Mouse (Mus musculus): ENCODE results near the gene Slc25a13. TPM values are rescaled to one million over a fixed set of nuclear protein-coding genes. Genes with fewer than 3 reads are reported as not detected.

The Slc25a13 gene
- polyA plus RNA-seq, 1 experiment from 2014 or later = 55.4 TPM

GRCm38 (mm10) chr6:6077234-6077633, 139.7 kb downstream of the Slc25a13 start:
- WGBS = 64% methylated on average over 4 of the region's 4 CpGs
- H3K9ac ChIP-seq (ENCODE audit: low read depth, low read length) = no peak overlapping the region
- no peaks in the 10 kb centered on the region for H3K4me1 ChIP-seq (replicated peaks; ENCODE audit: control insufficient read depth, insufficient read depth, low read length)
- H3K4me2 ChIP-seq = no peak overlapping the region
- DNase-seq (ENCODE audit: low spot score) (no peak), ATAC-seq (replicated peaks; ENCODE audit: low FRiP score) (no peak)
- H3K9me3 ChIP-seq (ENCODE audit: control insufficient read depth, low read length) = no peaks in the 10 kb centered on the region
- H3K4me3 ChIP-seq (ENCODE audit: low read depth, low read length) = no peak overlapping the region
- no peaks in the 10 kb centered on the region for H3K27me3 ChIP-seq (replicated peaks; ENCODE audit: control insufficient read depth, insufficient read depth, low read length)
- no peaks in the 10 kb centered on the region; the same call in 1 of the 2 replicates for H3K36me3 ChIP-seq (ENCODE audit: control insufficient read depth, insufficient read depth, low read length)
- no peak overlapping the region for H3K27ac ChIP-seq (ENCODE audit: low read depth, low read length)

DNA sequence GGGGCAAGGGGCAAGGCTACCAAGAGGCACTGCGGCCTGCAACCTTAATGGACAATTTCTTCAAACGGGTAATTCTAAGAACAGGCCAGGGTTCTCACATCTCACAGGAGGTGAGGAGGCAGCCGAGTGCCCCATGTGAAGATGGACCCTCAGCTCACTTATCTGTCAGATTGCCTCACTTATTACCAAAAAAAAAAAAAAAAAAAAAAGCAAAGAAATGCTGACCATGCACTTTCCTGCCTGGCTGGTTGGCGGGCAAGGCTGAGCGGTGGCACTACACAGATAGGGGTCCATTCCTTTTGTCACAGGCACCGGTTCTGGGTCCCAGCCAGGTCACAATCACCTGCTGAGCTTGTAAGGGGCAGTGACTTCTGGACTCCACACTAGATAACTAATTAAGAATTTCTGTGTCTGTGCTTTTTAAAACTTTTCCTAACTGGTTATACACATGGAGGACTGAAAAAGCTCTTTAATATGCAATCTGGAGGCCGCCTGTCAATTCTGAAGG, 141.0 kb downstream of the Slc25a13 start:
- ATAC-seq (replicated peaks; ENCODE audit: low FRiP score) (no peak), DNase-seq (ENCODE audit: low spot score) (no peak)
- Histone ChIP-seq H3K27me3 (replicated peaks; ENCODE audit: control insufficient read depth, insufficient read depth, low read length) (no peaks in the 10 kb centered on the region), H3K36me3 (ENCODE audit: control insufficient read depth, insufficient read depth, low read length) (no peaks in the 10 kb centered on the region; the same call in 1 of the 2 replicates), H3K9me3 (ENCODE audit: control insufficient read depth, low read length) (no peaks in the 10 kb centered on the region), H3K27ac (ENCODE audit: low read depth, low read length) (no peak overlapping the region), H3K4me1 (replicated peaks; ENCODE audit: control insufficient read depth, insufficient read depth, low read length) (no peaks in the 10 kb centered on the region; the same call in 1 of the 2 replicates), H3K9ac (ENCODE audit: low read depth, low read length) (no peak overlapping the region), H3K4me2 (no peak overlapping the region), H3K4me3 (ENCODE audit: low read depth, low read length) (no peak overlapping the region)
- 89% methylated on average over 7 of the region's 7 CpGs for WGBS

DNA sequence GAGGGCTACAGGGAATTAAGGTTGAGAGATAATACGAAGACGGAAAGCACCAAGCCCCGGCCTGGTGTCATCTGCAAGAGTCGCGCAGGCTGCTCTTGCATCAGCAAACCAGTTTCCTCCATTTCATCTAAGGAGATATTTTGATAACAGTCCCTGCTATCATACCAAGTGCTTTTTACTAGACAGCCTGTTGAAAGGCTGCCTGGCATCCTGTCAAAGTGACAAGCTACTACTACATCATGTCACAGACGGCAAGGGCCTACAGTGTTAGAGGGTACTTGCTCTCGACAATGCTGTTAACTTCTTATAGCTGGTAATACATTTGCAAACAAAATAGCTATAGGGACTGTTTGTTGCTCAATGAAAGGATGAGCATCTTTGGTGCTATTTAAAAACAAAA, 145.9 kb downstream of the Slc25a13 start:
- no peaks in the 10 kb centered on the region for H3K9me3 ChIP-seq (ENCODE audit: control insufficient read depth, low read length)
- no peaks in the 10 kb centered on the region for H3K27me3 ChIP-seq (replicated peaks; ENCODE audit: control insufficient read depth, insufficient read depth, low read length)
- no peak overlapping the region for H3K4me3 ChIP-seq (ENCODE audit: low read depth, low read length)
- no peaks in the 10 kb centered on the region; the same call in 1 of the 2 replicates for H3K4me1 ChIP-seq (replicated peaks; ENCODE audit: control insufficient read depth, insufficient read depth, low read length)
- DNase-seq (ENCODE audit: low spot score) = no peak
- H3K9ac ChIP-seq (ENCODE audit: low read depth, low read length) = no peak overlapping the region
- H3K4me2 ChIP-seq = no peak overlapping the region
- WGBS = 74% methylated on average over 7 of the region's 7 CpGs
- no peaks in the 10 kb centered on the region; the same call in 1 of the 2 replicates for H3K36me3 ChIP-seq (ENCODE audit: control insufficient read depth, insufficient read depth, low read length)
- no peak for ATAC-seq (replicated peaks; ENCODE audit: low FRiP score)
- no peak overlapping the region for H3K27ac ChIP-seq (ENCODE audit: low read depth, low read length)

- no peaks in the 10 kb centered on the region for H3K9me3 ChIP-seq (ENCODE audit: control insufficient read depth, low read length)
- no peak for ATAC-seq (replicated peaks; ENCODE audit: low FRiP score)
- H3K4me2 ChIP-seq = no peak overlapping the region
- no peaks in the 10 kb centered on the region for H3K27me3 ChIP-seq (replicated peaks; ENCODE audit: control insufficient read depth, insufficient read depth, low read length)
- H3K27ac ChIP-seq (ENCODE audit: low read depth, low read length) = no peak overlapping the region
- no peaks in the 10 kb centered on the region; the same call in 1 of the 2 replicates for H3K4me1 ChIP-seq (replicated peaks; ENCODE audit: control insufficient read depth, insufficient read depth, low read length)
- no peak for DNase-seq (ENCODE audit: low spot score)
- H3K36me3 ChIP-seq (ENCODE audit: control insufficient read depth, insufficient read depth, low read length) = no peaks in the 10 kb centered on the region; the same call in 1 of the 2 replicates
- 41% methylated on average over 3 of the region's 3 CpGs for whole genome bisulfite sequencing
- no peak overlapping the region for H3K4me3 ChIP-seq (ENCODE audit: low read depth, low read length)
- H3K9ac ChIP-seq (ENCODE audit: low read depth, low read length) = no peak overlapping the region
Measured at GRCm38 (mm10) chr6:6070015-6070414, 147.0 kb downstream of the Slc25a13 start.

GRCm38 (mm10) chr6:6067201-6067600, 149.8 kb downstream of the Slc25a13 start:
- no peak for ATAC-seq (replicated peaks; ENCODE audit: low FRiP score)
- Histone ChIP-seq H3K27me3 (replicated peaks; ENCODE audit: control insufficient read depth, insufficient read depth, low read length) (no peaks in the 10 kb centered on the region), H3K4me1 (replicated peaks; ENCODE audit: control insufficient read depth, insufficient read depth, low read length) (no peaks in the 10 kb centered on the region; the same call in 1 of the 2 replicates), H3K4me3 (ENCODE audit: low read depth, low read length) (no peak overlapping the region), H3K9ac (ENCODE audit: low read depth, low read length) (no peak overlapping the region), H3K36me3 (ENCODE audit: control insufficient read depth, insufficient read depth, low read length) (no peaks in the 10 kb centered on the region; the same call in 1 of the 2 replicates), H3K27ac (ENCODE audit: low read depth, low read length) (no peak overlapping the region), H3K9me3 (ENCODE audit: control insufficient read depth, low read length) (no peaks in the 10 kb centered on the region), H3K4me2 (no peak overlapping the region)
- 75% methylated on average over 6 of the region's 6 CpGs for WGBS
- DNase-seq (ENCODE audit: low spot score) = no peak

- ATAC-seq (replicated peaks; ENCODE audit: low FRiP score) (no peak), DNase-seq (ENCODE audit: low spot score) (no peak)
- no peak overlapping the region for H3K27ac ChIP-seq (ENCODE audit: low read depth, low read length)
- no peaks in the 10 kb centered on the region for H3K4me1 ChIP-seq (replicated peaks; ENCODE audit: control insufficient read depth, insufficient read depth, low read length)
- H3K4me2 ChIP-seq = no peak overlapping the region
- H3K27me3 ChIP-seq (replicated peaks; ENCODE audit: control insufficient read depth, insufficient read depth, low read length) = no peaks in the 10 kb centered on the region
- H3K36me3 ChIP-seq (ENCODE audit: control insufficient read depth, insufficient read depth, low read length) = no peaks in the 10 kb centered on the region
- H3K9ac ChIP-seq (ENCODE audit: low read depth, low read length) = no peak overlapping the region
- 86% methylated on average over 3 of the region's 3 CpGs for WGBS
- no peak overlapping the region for H3K4me3 ChIP-seq (ENCODE audit: low read depth, low read length)
- no peaks in the 10 kb centered on the region for H3K9me3 ChIP-seq (ENCODE audit: control insufficient read depth, low read length)
Measured at GRCm38 (mm10) chr6:6058548-6058947, 158.4 kb downstream of the Slc25a13 start.

DNA sequence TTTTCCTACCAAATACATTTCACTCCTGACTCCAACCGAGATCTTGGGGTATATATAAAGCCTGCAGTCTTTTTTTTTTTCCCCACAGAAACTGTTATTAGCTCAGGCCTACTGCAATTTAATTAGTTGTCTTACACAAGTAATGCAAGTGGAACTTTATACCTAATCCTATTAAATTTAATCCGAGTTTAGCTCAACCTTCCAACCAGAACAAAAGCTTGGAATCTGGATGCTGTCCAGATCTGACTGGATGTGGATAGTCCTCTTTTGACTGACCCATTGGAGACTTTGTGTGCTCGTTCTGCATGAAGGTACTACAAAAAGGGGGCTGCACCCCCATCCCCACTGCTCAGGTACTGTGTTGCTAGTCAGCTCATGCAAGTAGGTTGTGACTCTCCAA, 163.0 kb downstream of the Slc25a13 start:
- no peak overlapping the region for H3K9ac ChIP-seq (ENCODE audit: low read depth, low read length)
- DNase-seq (ENCODE audit: low spot score) = no peak
- no peak overlapping the region for H3K4me3 ChIP-seq (ENCODE audit: low read depth, low read length)
- no peaks in the 10 kb centered on the region for H3K27me3 ChIP-seq (replicated peaks; ENCODE audit: control insufficient read depth, insufficient read depth, low read length)
- no peaks in the 10 kb centered on the region; the same call in 1 of the 2 replicates for H3K36me3 ChIP-seq (ENCODE audit: control insufficient read depth, insufficient read depth, low read length)
- no peaks in the 10 kb centered on the region for H3K9me3 ChIP-seq (ENCODE audit: control insufficient read depth, low read length)
- H3K27ac ChIP-seq (ENCODE audit: low read depth, low read length) = no peak overlapping the region
- no peak overlapping the region for H3K4me2 ChIP-seq
- no peak for ATAC-seq (replicated peaks; ENCODE audit: low FRiP score)
- WGBS = 79% methylated on average over 3 of the region's 3 CpGs
- no peaks in the 10 kb centered on the region for H3K4me1 ChIP-seq (replicated peaks; ENCODE audit: control insufficient read depth, insufficient read depth, low read length)

- WGBS = 53% methylated on average over 11 of the region's 11 CpGs
- DNase-seq (ENCODE audit: low spot score) = no peak
- no peak for ATAC-seq (replicated peaks; ENCODE audit: low FRiP score)
Measured at GRCm38 (mm10) chr6:6052696-6053095, 164.3 kb downstream of the Slc25a13 start.

GRCm38 (mm10) chr6:6046729-6047424, 170.1 kb downstream of the Slc25a13 start:
- no peak overlapping the region for H3K4me3 ChIP-seq (ENCODE audit: low read depth, low read length)
- ATAC-seq (replicated peaks; ENCODE audit: low FRiP score) (0 out of 2 replicates have a peak, but pooled peaks have one; percentile 43), DNase-seq (ENCODE audit: low spot score) (no peak)
- no peaks in the 10 kb centered on the region for H3K27me3 ChIP-seq (replicated peaks; ENCODE audit: control insufficient read depth, insufficient read depth, low read length)
- H3K4me1 ChIP-seq (replicated peaks; ENCODE audit: control insufficient read depth, insufficient read depth, low read length) = peaks cover 4% of the 10 kb centered on the region; the same call in 1 of the 2 replicates
- H3K36me3 ChIP-seq (ENCODE audit: control insufficient read depth, insufficient read depth, low read length) = no peaks in the 10 kb centered on the region; the same call in 1 of the 2 replicates
- H3K9ac ChIP-seq (ENCODE audit: low read depth, low read length) = no peak overlapping the region
- H3K9me3 ChIP-seq (ENCODE audit: control insufficient read depth, low read length) = no peaks in the 10 kb centered on the region
- H3K27ac ChIP-seq (ENCODE audit: low read depth, low read length) = no peak overlapping the region
- 56% methylated on average over 12 of the region's 12 CpGs for WGBS
- H3K4me2 ChIP-seq = no peak overlapping the region

More at GRCm38 (mm10) chr6:6052696-6053095, 164.3 kb downstream of the Slc25a13 start:
- Histone ChIP-seq H3K4me1 (replicated peaks; ENCODE audit: control insufficient read depth, insufficient read depth, low read length) (no peaks in the 10 kb centered on the region), H3K4me3 (ENCODE audit: low read depth, low read length) (no peak overlapping the region), H3K27ac (ENCODE audit: low read depth, low read length) (no peak overlapping the region), H3K4me2 (no peak overlapping the region), H3K36me3 (ENCODE audit: control insufficient read depth, insufficient read depth, low read length) (no peaks in the 10 kb centered on the region; the same call in 1 of the 2 replicates), H3K9ac (ENCODE audit: low read depth, low read length) (no peak overlapping the region), H3K9me3 (ENCODE audit: control insufficient read depth, low read length) (no peaks in the 10 kb centered on the region), H3K27me3 (replicated peaks; ENCODE audit: control insufficient read depth, insufficient read depth, low read length) (no peaks in the 10 kb centered on the region)
